Mouse (Mus musculus) embryonic facial prominence, embryonic 15.5 days (tissue): Measurements from ENCODE around the gene Lrrfip1. TPM values are rescaled to one million over a fixed set of nuclear protein-coding genes. Genes with fewer than 3 reads are reported as not detected.
A peak's percentile ranks its signal among the peaks of the same experiment; 100 is the strongest.

Experiments used
- ATAC-seq: fragments of 200-750 bp; cut with Nextera tagmentation; 2 replicates; pipeline ENCODE4 v1.8.0; 2017; ENCODE audit warnings: low read depth, moderate TSS enrichment; ENCODE audit not compliant: insufficient number of reproducible peaks, low FRiP score, low TSS enrichment
- H3K27ac ChIP-seq: fragments of 300-500 bp; sonication (generic); replicated peaks from 2 replicates; pipeline ENCODE4 v1.5.1; 2015; ENCODE audit warnings: mild to moderate bottlenecking, inconsistent platforms
- H3K27me3 ChIP-seq: fragments of 300-500 bp; sonication (generic); 2 replicates; pipeline ENCODE4 v1.6.1; 2015; ENCODE audit warnings: inconsistent platforms
- H3K36me3 ChIP-seq: fragments of 300-500 bp; sonication (generic); 2 replicates; pipeline ENCODE4 v1.6.1; 2015; ENCODE audit warnings: mild to moderate bottlenecking, inconsistent platforms
- H3K4me1 ChIP-seq: fragments of 300-500 bp; sonication (generic); 2 replicates; pipeline ENCODE4 v1.6.1; 2015; ENCODE audit warnings: inconsistent platforms
- H3K4me2 ChIP-seq: fragments of 300-500 bp; sonication (generic); replicated peaks from 2 replicates; pipeline ENCODE4 v1.6.1; 2015; ENCODE audit warnings: mild to moderate bottlenecking, inconsistent platforms
- H3K4me3 ChIP-seq: fragments of 300-500 bp; sonication (generic); replicated peaks from 2 replicates; pipeline ENCODE4 v1.5.1; 2015; ENCODE audit warnings: mild to moderate bottlenecking, inconsistent platforms
- H3K9ac ChIP-seq: fragments of 300-500 bp; sonication (generic); 2 replicates; pipeline ENCODE4 v1.6.1; 2015; ENCODE audit warnings: inconsistent platforms
- H3K9me3 ChIP-seq: fragments of 300-500 bp; sonication (generic); replicated peaks from 2 replicates; pipeline ENCODE4 v1.6.1; 2016; ENCODE audit warnings: inconsistent platforms
- WGBS: fragments of 180-500 bp; shearing (Covaris S2); methylation state at CpG from one replicate; pipeline ENCODE4 v1.1.7; 2015; 5-methylcytosine and 5-hydroxymethylcytosine counted together
- polyA plus RNA-seq: library from polyadenylated mRNA; unstranded; fragments of >200 nt; fragmentation: Nextera tagmentation; extraction: Ambion mirVana; gene quantifications from 2 replicates; pipeline ENCODE4 v1.2.1, GENCODE M21; 2015

The Lrrfip1 gene
- polyA plus RNA-seq, 1 experiment from 2014 or later = 56.8 TPM

- Histone ChIP-seq H3K27ac (peak overlapping the region; percentile 63), H3K4me1 (peaks cover 47% of the 10 kb centered on the region), H3K9me3 (no peaks in the 10 kb centered on the region), H3K36me3 (no peaks in the 10 kb centered on the region), H3K4me3 (no peak overlapping the region), H3K4me2 (no peak overlapping the region), H3K27me3 (no peaks in the 10 kb centered on the region), H3K9ac (no peak overlapping the region)
- no peak for ATAC-seq
- 73% methylated on average over 10 of the region's 10 CpGs for WGBS
Measured at GRCm38 (mm10) chr1:90969881-90970390, 28.6 kb upstream of the Lrrfip1 start.

- no peaks in the 10 kb centered on the region for H3K9me3 ChIP-seq
- H3K4me2 ChIP-seq = no peak overlapping the region
- no peaks in the 10 kb centered on the region for H3K36me3 ChIP-seq
- H3K4me1 ChIP-seq = peaks cover 43% of the 10 kb centered on the region
- H3K27ac ChIP-seq = 0 out of 2 replicates have a peak overlapping the region, but pooled peaks have one; percentile 52
- H3K27me3 ChIP-seq = no peaks in the 10 kb centered on the region
- 7% methylated on average over 9 of the region's 9 CpGs for WGBS
- ATAC-seq = peak; percentile 67
- H3K9ac ChIP-seq = no peak overlapping the region
- no peak overlapping the region for H3K4me3 ChIP-seq
Measured at GRCm38 (mm10) chr1:90972911-90973573, 25.5 kb upstream of the Lrrfip1 start.

GRCm38 (mm10) chr1:90973574-90973911, 25.0 kb upstream of the Lrrfip1 start:
- H3K36me3 ChIP-seq = no peaks in the 10 kb centered on the region
- H3K27ac ChIP-seq = no peak overlapping the region
- 79% methylated on average over 2 of the region's 2 CpGs for WGBS
- ATAC-seq = peak; percentile 26; the same call in 1 of the 2 replicates
- peaks cover 42% of the 10 kb centered on the region for H3K4me1 ChIP-seq
- no peaks in the 10 kb centered on the region for H3K27me3 ChIP-seq
- H3K9me3 ChIP-seq = no peaks in the 10 kb centered on the region
- no peak overlapping the region for H3K4me2 ChIP-seq
- no peak overlapping the region for H3K4me3 ChIP-seq
- H3K9ac ChIP-seq = no peak overlapping the region

GRCm38 (mm10) chr1:90974906-90975649, 23.5 kb upstream of the Lrrfip1 start:
- no peak overlapping the region for H3K9ac ChIP-seq
- peaks cover 32% of the 10 kb centered on the region for H3K4me1 ChIP-seq
- H3K27me3 ChIP-seq = no peaks in the 10 kb centered on the region
- H3K9me3 ChIP-seq = no peaks in the 10 kb centered on the region
- H3K27ac ChIP-seq = no peak overlapping the region
- H3K36me3 ChIP-seq = no peaks in the 10 kb centered on the region
- 0 out of 2 replicates have a peak overlapping the region, but pooled peaks have one; percentile 8 for H3K4me2 ChIP-seq
- no peak overlapping the region for H3K4me3 ChIP-seq
- 0 out of 2 replicates have a peak, but pooled peaks have one; percentile 43 for ATAC-seq
- 22% methylated on average over 12 of the region's 12 CpGs for WGBS

- H3K27ac ChIP-seq = no peak overlapping the region
- H3K27me3 ChIP-seq = no peaks in the 10 kb centered on the region
- 76% methylated on average over 4 of the region's 4 CpGs for WGBS
- no peaks in the 10 kb centered on the region for H3K36me3 ChIP-seq
- no peaks in the 10 kb centered on the region for H3K9me3 ChIP-seq
- peaks cover 32% of the 10 kb centered on the region for H3K4me1 ChIP-seq
- ATAC-seq = no peak
- no peak overlapping the region for H3K9ac ChIP-seq
- no peak overlapping the region for H3K4me3 ChIP-seq
- no peak overlapping the region for H3K4me2 ChIP-seq
Measured at GRCm38 (mm10) chr1:90975960-90976359, 22.6 kb upstream of the Lrrfip1 start.

GRCm38 (mm10) chr1:90980638-90981330, 17.8 kb upstream of the Lrrfip1 start:
- no peak overlapping the region for H3K9ac ChIP-seq
- no peak overlapping the region for H3K4me3 ChIP-seq
- H3K27ac ChIP-seq = 0 out of 2 replicates have a peak overlapping the region, but pooled peaks have one; percentile 11
- H3K9me3 ChIP-seq = no peaks in the 10 kb centered on the region
- no peak overlapping the region for H3K4me2 ChIP-seq
- H3K36me3 ChIP-seq = no peaks in the 10 kb centered on the region
- ATAC-seq = no peak
- no peaks in the 10 kb centered on the region for H3K4me1 ChIP-seq
- H3K27me3 ChIP-seq = no peaks in the 10 kb centered on the region
- WGBS = 45% methylated on average over 10 of the region's 10 CpGs

GRCm38 (mm10) chr1:90981346-90981745, 17.2 kb upstream of the Lrrfip1 start:
- WGBS = 51% methylated on average over 3 of the region's 3 CpGs
- H3K27ac ChIP-seq = no peak overlapping the region
- no peak overlapping the region for H3K4me2 ChIP-seq

GRCm38 (mm10) chr1:90995916-90996315, 2.6 kb upstream of the Lrrfip1 start:
- no peak for ATAC-seq
- Histone ChIP-seq H3K9me3 (no peaks in the 10 kb centered on the region), H3K4me1 (peaks cover 23% of the 10 kb centered on the region), H3K9ac (no peak overlapping the region), H3K27me3 (no peaks in the 10 kb centered on the region), H3K4me2 (no peak overlapping the region), H3K4me3 (no peak overlapping the region), H3K27ac (no peak overlapping the region), H3K36me3 (no peaks in the 10 kb centered on the region)
- WGBS = 80% methylated on average over 1 of the region's 1 CpGs

More at GRCm38 (mm10) chr1:90981346-90981745, 17.2 kb upstream of the Lrrfip1 start:
- Histone ChIP-seq H3K4me1 (no peaks in the 10 kb centered on the region), H3K9ac (no peak overlapping the region), H3K9me3 (no peaks in the 10 kb centered on the region), H3K36me3 (no peaks in the 10 kb centered on the region), H3K4me3 (no peak overlapping the region), H3K27me3 (no peaks in the 10 kb centered on the region)
- ATAC-seq = no peak

GRCm38 (mm10) chr1:90997136-90997535, 1.4 kb upstream of the Lrrfip1 start:
- Histone ChIP-seq H3K9me3 (no peaks in the 10 kb centered on the region), H3K4me2 (no peak overlapping the region), H3K36me3 (no peaks in the 10 kb centered on the region), H3K27me3 (no peaks in the 10 kb centered on the region), H3K4me1 (peaks cover 30% of the 10 kb centered on the region), H3K9ac (no peak overlapping the region), H3K4me3 (no peak overlapping the region), H3K27ac (no peak overlapping the region)
- 50% methylated on average over 4 of the region's 4 CpGs for WGBS
- ATAC-seq = no peak

- ATAC-seq = no peak
- H3K9ac ChIP-seq = no peak overlapping the region
- H3K36me3 ChIP-seq = no peaks in the 10 kb centered on the region
- H3K4me1 ChIP-seq = peaks cover 33% of the 10 kb centered on the region
- H3K4me2 ChIP-seq = peak overlapping the region; percentile 93; the same call in 1 of the 2 replicates
- no peak overlapping the region for H3K27ac ChIP-seq
- no peaks in the 10 kb centered on the region for H3K9me3 ChIP-seq
- H3K27me3 ChIP-seq = no peaks in the 10 kb centered on the region
- 82% methylated on average over 5 of the region's 5 CpGs for WGBS
- H3K4me3 ChIP-seq = peak overlapping the region; percentile 75
Measured at GRCm38 (mm10) chr1:90997641-90998040, 896 bp upstream of the Lrrfip1 start.
